ENCODE assay signal across 8 mouse cellular contexts in genomic region chr3:88331282-88331681, GRCm38 (mm10). TPM values are rescaled to one million over a fixed set of nuclear protein-coding genes. Genes with fewer than 3 reads are reported as not detected.
A peak's percentile ranks its signal among the peaks of the same experiment; 100 is the strongest.
DNase-seq lines count a peak whose midpoint lies in the region; ATAC-seq and TF ChIP-seq lines count a peak whose summit lies in the region.

No protein-coding gene starts in this region.

- no peak overlapping the region for H3K27ac ChIP-seq in cerebellum, adult 2 months (ENCODE audit: insufficient read depth, low read length)
- H3K27ac ChIP-seq in midbrain, postnatal 0 days (ENCODE audit: low read depth, low read length), result no peak overlapping the region
- no peak overlapping the region for H3K27ac ChIP-seq in midbrain, embryonic 11.5 days (ENCODE audit: low read depth, low read length)
- H3K27ac ChIP-seq in embryonic facial prominence, embryonic 11.5 days (replicated peaks; ENCODE audit: low read depth, low read length), result no peak overlapping the region

- TF ChIP-seq POLR2A in cerebellum, adult 2 months (IDR thresholded peaks at IDR 0.05; ENCODE audit: borderline replicate concordance, insufficient read depth, low read length), result no peak

- H3K4me1 ChIP-seq in cerebellum, adult 2 months (ENCODE audit: control insufficient read depth, insufficient read depth, low read length), result peaks cover 2% of the 10 kb centered on the region
- H3K4me1 ChIP-seq in midbrain, postnatal 0 days (ENCODE audit: insufficient read depth, low read length), result peaks cover 3% of the 10 kb centered on the region; the same call in 1 of the 2 replicates
- peaks cover 4% of the 10 kb centered on the region for H3K4me1 ChIP-seq in midbrain, embryonic 11.5 days (ENCODE audit: control insufficient read depth, insufficient read depth, low read length)
- H3K4me1 ChIP-seq in embryonic facial prominence, embryonic 11.5 days (ENCODE audit: control insufficient read depth, insufficient read depth, low read length), result no peaks in the 10 kb centered on the region

- H3K9ac ChIP-seq in midbrain, postnatal 0 days (replicated peaks; ENCODE audit: low read length, poor library complexity, severe bottlenecking), result no peak overlapping the region
- no peak overlapping the region for H3K9ac ChIP-seq in midbrain, embryonic 11.5 days (ENCODE audit: low read length)
- no peak overlapping the region for H3K9ac ChIP-seq in embryonic facial prominence, embryonic 11.5 days (replicated peaks; ENCODE audit: low read length)

- no peaks in the 10 kb centered on the region for H3K27me3 ChIP-seq in cerebellum, adult 2 months (ENCODE audit: control insufficient read depth, insufficient read depth, low read length)
- no peaks in the 10 kb centered on the region for H3K27me3 ChIP-seq in midbrain, postnatal 0 days (ENCODE audit: insufficient read depth, low read length)
- H3K27me3 ChIP-seq in midbrain, embryonic 11.5 days (ENCODE audit: control insufficient read depth, insufficient read depth, low read length), result no peaks in the 10 kb centered on the region
- no peaks in the 10 kb centered on the region for H3K27me3 ChIP-seq in embryonic facial prominence, embryonic 11.5 days (ENCODE audit: control insufficient read depth, insufficient read depth, low read length)

- ATAC-seq in midbrain, postnatal 0 days (ENCODE audit: low FRiP score), result no peak
- ATAC-seq in midbrain, embryonic 11.5 days (ENCODE audit: low FRiP score), result no peak
- ATAC-seq in embryonic facial prominence, embryonic 11.5 days (replicated peaks; ENCODE audit: insufficient number of reproducible peaks, low FRiP score, low TSS enrichment, low read depth), result no peak
- ATAC-seq in megakaryocyte progenitor cell, adult 5-6 weeks (replicated peaks; ENCODE audit: poor library complexity), result peak; percentile 48; the same call in 1 of the 2 replicates

- no peak for DNase-seq in cerebellum, adult 2 months
- no peak for DNase-seq in cerebellum, adult 11 months
- no peak for DNase-seq in midbrain, postnatal 0 days (ENCODE audit: low spot score)
- DNase-seq in midbrain, embryonic 11.5 days (ENCODE audit: low spot score, missing footprints), result no peak
- DNase-seq in embryonic facial prominence, embryonic 11.5 days (ENCODE audit: low spot score), result peak; percentile 63
- no peak for DNase-seq in Muller cell, postnatal 12 days (ENCODE audit: inconsistent ontology term)
- no peak for DNase-seq in left cerebral cortex, adult 18-20 months (ENCODE audit: low spot score in 2 of 2)

- no peak overlapping the region for H3K4me2 ChIP-seq in midbrain, postnatal 0 days (ENCODE audit: low read depth, low read length, poor library complexity, severe bottlenecking)
- no peak overlapping the region for H3K4me2 ChIP-seq in midbrain, embryonic 11.5 days
- H3K4me2 ChIP-seq in embryonic facial prominence, embryonic 11.5 days (ENCODE audit: low read depth, low read length), result no peak overlapping the region

- peaks cover 17% of the 10 kb centered on the region for H3K36me3 ChIP-seq in midbrain, postnatal 0 days (ENCODE audit: insufficient read depth, low read length)
- no peaks in the 10 kb centered on the region; the same call in 1 of the 2 replicates for H3K36me3 ChIP-seq in midbrain, embryonic 11.5 days (ENCODE audit: control insufficient read depth, insufficient read depth, low read length)
- 0 out of 2 replicates have a peak, but pooled peaks cover 2% of the 10 kb centered on the region for H3K36me3 ChIP-seq in embryonic facial prominence, embryonic 11.5 days (replicated peaks; ENCODE audit: control insufficient read depth, insufficient read depth, low read depth, low read length)

- no peaks in the 10 kb centered on the region for H3K9me3 ChIP-seq in midbrain, postnatal 0 days (ENCODE audit: low read length)
- H3K9me3 ChIP-seq in midbrain, embryonic 11.5 days (ENCODE audit: control insufficient read depth, low read length), result no peaks in the 10 kb centered on the region
- H3K9me3 ChIP-seq in embryonic facial prominence, embryonic 11.5 days (replicated peaks; ENCODE audit: control insufficient read depth, low read length), result no peaks in the 10 kb centered on the region

- WGBS in cerebellum, adult 2 months, result 27% methylated on average over 2 of the region's 2 CpGs
- WGBS in midbrain, postnatal 0 days, result 32% methylated on average over 2 of the region's 2 CpGs
- 25% methylated on average over 2 of the region's 2 CpGs for WGBS in midbrain, embryonic 11.5 days
- WGBS in embryonic facial prominence, embryonic 11.5 days, result 27% methylated on average over 2 of the region's 2 CpGs

- TF ChIP-seq CTCF in cerebellum, adult 2 months (IDR thresholded peaks at IDR 0.05; ENCODE audit: borderline replicate concordance, insufficient read depth, low read depth, low read length), result peak; percentile 66; the same call in 1 of the 2 replicates
- peak; percentile 56 for TF ChIP-seq CTCF in midbrain, postnatal 0 days (IDR thresholded peaks at IDR 0.05)

- H3K4me3 ChIP-seq in cerebellum, adult 2 months (replicated peaks; ENCODE audit: insufficient read depth, low read depth, low read length), result no peak overlapping the region
- no peak overlapping the region for H3K4me3 ChIP-seq in midbrain, postnatal 0 days (ENCODE audit: low read depth, low read length)
- no peak overlapping the region for H3K4me3 ChIP-seq in midbrain, embryonic 11.5 days (ENCODE audit: low read depth, low read length)
- no peak overlapping the region for H3K4me3 ChIP-seq in embryonic facial prominence, embryonic 11.5 days (ENCODE audit: low read depth, low read length)

RNA-seq across cellular contexts. Expression of gene Tmem79, which starts 4.7 kb away (rescaled TPM):
- 0.81 and 1.3 TPM in 2 replicates for polyA plus RNA-seq in cerebellum, adult 2 months (2012; rRNA removed)
- 0.33 and 0.61 TPM in 2 replicates for total RNA-seq in midbrain, postnatal 0 days (2014; rRNA removed)
- 0.43 and 0.93 TPM in 2 replicates for polyA plus RNA-seq in midbrain, postnatal 0 days (2015; fragmentation: Nextera tagmentation; extraction: Ambion mirVana)
- 0.90 and 1.4 TPM in 2 replicates for polyA plus RNA-seq in midbrain, embryonic 11.5 days (2014; fragmentation: Nextera tagmentation; extraction: Ambion mirVana)
- polyA plus RNA-seq in embryonic facial prominence, embryonic 11.5 days (2014; fragmentation: Nextera tagmentation; extraction: Ambion mirVana), result 2.1 and 2.8 TPM in 2 replicates
- total RNA-seq in megakaryocyte progenitor cell, adult 5-6 weeks (2015), result 1.1 and 1.9 TPM in 2 replicates
- 1.3 and 2.3 TPM in 2 replicates for total RNA-seq in megakaryocyte progenitor cell, adult 5-6 weeks (2017)
- 1 to 10 TPM in 1 of 2 experiments, under 1 TPM in 1; 0.96 to 2.4 TPM for total RNA-seq in left cerebral cortex, adult 18-20 months (2021)

RNA-seq across cellular contexts. Expression of gene Smg5, which starts 4.8 kb away (rescaled TPM):
- polyA plus RNA-seq in cerebellum, adult 2 months (2012; rRNA removed), result 103 and 115 TPM in 2 replicates
- total RNA-seq in midbrain, postnatal 0 days (2014; rRNA removed), result 86.7 and 112 TPM in 2 replicates
- 44.2 and 49.4 TPM in 2 replicates for polyA plus RNA-seq in midbrain, postnatal 0 days (2015; fragmentation: Nextera tagmentation; extraction: Ambion mirVana)
- polyA plus RNA-seq in midbrain, embryonic 11.5 days (2014; fragmentation: Nextera tagmentation; extraction: Ambion mirVana), result 45.8 and 46.8 TPM in 2 replicates
- polyA plus RNA-seq in embryonic facial prominence, embryonic 11.5 days (2014; fragmentation: Nextera tagmentation; extraction: Ambion mirVana), result 33.3 and 39.3 TPM in 2 replicates
- 31.3 and 31.6 TPM in 2 replicates for total RNA-seq in megakaryocyte progenitor cell, adult 5-6 weeks (2015)
- total RNA-seq in megakaryocyte progenitor cell, adult 5-6 weeks (2017), result 59.8 and 62.6 TPM in 2 replicates
- total RNA-seq in left cerebral cortex, adult 18-20 months (2021), result 10 to 100 TPM; 80.1 to 81.7 TPM

RNA-seq across cellular contexts. Expression of gene Glmp, which starts 6.5 kb away (rescaled TPM):
- polyA plus RNA-seq in cerebellum, adult 2 months (2012; rRNA removed), result 109 and 110 TPM in 2 replicates
- 28.5 and 39.2 TPM in 2 replicates for total RNA-seq in midbrain, postnatal 0 days (2014; rRNA removed)
- 106 and 109 TPM in 2 replicates for polyA plus RNA-seq in midbrain, postnatal 0 days (2015; fragmentation: Nextera tagmentation; extraction: Ambion mirVana)
- polyA plus RNA-seq in midbrain, embryonic 11.5 days (2014; fragmentation: Nextera tagmentation; extraction: Ambion mirVana), result 70.2 and 73.7 TPM in 2 replicates
- 77.9 and 87.3 TPM in 2 replicates for polyA plus RNA-seq in embryonic facial prominence, embryonic 11.5 days (2014; fragmentation: Nextera tagmentation; extraction: Ambion mirVana)
- total RNA-seq in megakaryocyte progenitor cell, adult 5-6 weeks (2015), result 86.5 and 116 TPM in 2 replicates
- 20.2 and 23.9 TPM in 2 replicates for total RNA-seq in megakaryocyte progenitor cell, adult 5-6 weeks (2017)
- total RNA-seq in left cerebral cortex, adult 18-20 months (2021), result 10 to 100 TPM; 85.6 to 87.3 TPM

RNA-seq across cellular contexts. Expression of gene Paqr6, which starts 33.1 kb away (rescaled TPM):
- polyA plus RNA-seq in cerebellum, adult 2 months (2012; rRNA removed), result 74.2 and 81.5 TPM in 2 replicates
- 4.5 and 13.5 TPM in 2 replicates for total RNA-seq in midbrain, postnatal 0 days (2014; rRNA removed)
- 6.6 and 7.1 TPM in 2 replicates for polyA plus RNA-seq in midbrain, postnatal 0 days (2015; fragmentation: Nextera tagmentation; extraction: Ambion mirVana)
- 0.15 and 0.29 TPM in 2 replicates for polyA plus RNA-seq in midbrain, embryonic 11.5 days (2014; fragmentation: Nextera tagmentation; extraction: Ambion mirVana)
- 0.60 and 0.82 TPM in 2 replicates for polyA plus RNA-seq in embryonic facial prominence, embryonic 11.5 days (2014; fragmentation: Nextera tagmentation; extraction: Ambion mirVana)
- 0.15 TPM in 1 of 2 replicates, not detected in the other for total RNA-seq in megakaryocyte progenitor cell, adult 5-6 weeks (2015)
- total RNA-seq in megakaryocyte progenitor cell, adult 5-6 weeks (2017), result not detected in 2 replicates
- total RNA-seq in left cerebral cortex, adult 18-20 months (2021), result 10 to 100 TPM in 1 of 2 experiments, 1 to 10 TPM in 1; 8.6 to 11.0 TPM

RNA-seq across cellular contexts. Expression of gene Cct3, which starts 34.4 kb away (rescaled TPM):
- polyA plus RNA-seq in cerebellum, adult 2 months (2012; rRNA removed), result 189 and 197 TPM in 2 replicates
- 253 and 273 TPM in 2 replicates for total RNA-seq in midbrain, postnatal 0 days (2014; rRNA removed)
- 372 and 391 TPM in 2 replicates for polyA plus RNA-seq in midbrain, postnatal 0 days (2015; fragmentation: Nextera tagmentation; extraction: Ambion mirVana)
- 746 and 783 TPM in 2 replicates for polyA plus RNA-seq in midbrain, embryonic 11.5 days (2014; fragmentation: Nextera tagmentation; extraction: Ambion mirVana)
- polyA plus RNA-seq in embryonic facial prominence, embryonic 11.5 days (2014; fragmentation: Nextera tagmentation; extraction: Ambion mirVana), result 784 and 788 TPM in 2 replicates
- total RNA-seq in megakaryocyte progenitor cell, adult 5-6 weeks (2015), result 620 and 719 TPM in 2 replicates
- 355 and 383 TPM in 2 replicates for total RNA-seq in megakaryocyte progenitor cell, adult 5-6 weeks (2017)
- 100 to 1,000 TPM; 188 to 189 TPM for total RNA-seq in left cerebral cortex, adult 18-20 months (2021)
